Mouse (Mus musculus): Measurements from ENCODE around the gene Kcnd3. TPM values are rescaled to one million over a fixed set of nuclear protein-coding genes. Genes with fewer than 3 reads are reported as not detected.
"Not testable (repeated sequence)": the region's sequence is repeated elsewhere in the genome, so short reads cannot be mapped to it uniquely, and the experiment has no call there.

Gene Kcnd3
- total RNA-seq, 2 experiments from 2014 or later, result 0.20 TPM; not detected in 1

DNA sequence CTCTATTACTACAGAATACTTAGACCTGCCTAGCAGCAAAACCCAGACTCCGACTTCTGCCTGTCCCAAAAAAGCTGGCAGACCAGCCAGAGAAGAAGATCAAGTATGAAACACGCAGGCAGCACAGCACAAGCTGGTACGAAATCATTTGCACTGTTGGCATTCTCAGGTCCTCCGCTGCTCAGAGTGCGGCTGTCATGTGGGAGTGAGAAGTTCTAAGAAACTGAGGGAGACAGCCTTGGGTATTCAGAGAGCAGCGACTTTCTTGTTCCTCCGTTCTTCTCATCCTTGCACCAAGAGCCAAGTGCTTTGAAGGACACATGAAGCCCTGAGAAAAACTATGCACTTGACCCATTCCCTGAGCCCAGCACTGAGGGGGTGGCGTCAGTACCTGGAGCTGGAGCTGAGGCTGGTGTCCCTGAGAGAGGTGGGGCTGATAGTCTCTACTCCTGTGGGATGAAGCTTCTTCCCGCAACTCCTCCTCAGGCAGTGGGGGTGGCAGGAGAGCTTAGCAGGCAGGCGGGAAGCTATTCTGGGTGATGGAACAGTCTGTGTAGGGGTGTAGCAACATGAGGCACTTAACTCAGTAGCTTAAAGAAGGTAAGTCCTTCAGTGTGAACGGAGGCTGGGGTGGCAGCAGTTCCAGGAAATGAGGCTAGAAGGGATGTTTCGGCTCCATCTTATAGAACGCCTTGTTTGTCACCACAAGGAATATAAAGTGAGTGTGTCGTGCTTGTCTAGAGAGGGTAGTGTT is 241.4 kb downstream of the Kcnd3 start:
- intact Hi-C loops (cut with DNase I), result no loop called here
- DNase-seq, result no peak

DNA sequence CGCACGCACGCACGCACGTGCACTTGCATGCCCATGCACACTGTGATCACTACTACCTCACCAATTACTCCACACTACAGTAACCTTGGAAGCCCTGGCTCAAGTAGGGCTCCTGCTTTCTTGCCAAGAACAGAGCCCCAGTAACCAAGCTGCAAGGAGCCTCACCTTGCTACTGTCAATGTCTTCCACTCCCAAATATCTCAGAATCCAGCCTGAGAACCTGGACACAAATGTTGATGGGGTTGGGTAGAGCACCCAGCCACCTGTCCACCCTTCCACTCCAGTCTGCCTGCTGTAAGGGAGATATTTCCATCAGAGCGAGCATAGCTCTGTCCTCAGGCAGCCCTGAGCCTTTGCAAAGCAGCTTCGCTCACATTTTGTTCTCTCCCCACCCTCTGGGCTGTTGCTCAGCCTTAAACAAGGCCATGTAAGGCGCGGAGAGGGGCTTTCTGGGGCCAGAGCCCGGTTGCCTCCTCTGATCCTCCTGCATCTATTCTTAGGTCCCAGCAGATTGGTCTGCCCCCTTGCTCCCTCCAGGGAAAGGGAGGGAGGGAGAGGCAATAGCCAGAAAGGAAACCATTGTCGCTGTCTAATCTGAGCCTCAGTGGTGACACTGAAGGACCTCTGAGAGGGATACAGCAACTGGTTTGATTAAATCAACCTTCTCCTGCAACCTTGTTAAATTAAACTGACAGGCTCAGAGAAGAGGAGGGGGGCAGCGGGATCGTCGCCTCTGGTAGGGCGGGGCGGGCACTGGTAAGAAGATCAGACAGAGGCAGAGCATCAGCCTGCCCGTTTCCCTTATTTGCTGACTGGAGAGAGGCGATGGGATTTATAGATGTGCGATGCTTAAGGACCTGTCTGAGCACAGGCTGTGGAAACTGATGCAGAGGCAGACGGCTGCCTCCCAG is 243.6 kb downstream of the Kcnd3 start:
- DNase-seq, result no peak
- intact Hi-C loops (cut with DNase I), result no loop called here

DNA sequence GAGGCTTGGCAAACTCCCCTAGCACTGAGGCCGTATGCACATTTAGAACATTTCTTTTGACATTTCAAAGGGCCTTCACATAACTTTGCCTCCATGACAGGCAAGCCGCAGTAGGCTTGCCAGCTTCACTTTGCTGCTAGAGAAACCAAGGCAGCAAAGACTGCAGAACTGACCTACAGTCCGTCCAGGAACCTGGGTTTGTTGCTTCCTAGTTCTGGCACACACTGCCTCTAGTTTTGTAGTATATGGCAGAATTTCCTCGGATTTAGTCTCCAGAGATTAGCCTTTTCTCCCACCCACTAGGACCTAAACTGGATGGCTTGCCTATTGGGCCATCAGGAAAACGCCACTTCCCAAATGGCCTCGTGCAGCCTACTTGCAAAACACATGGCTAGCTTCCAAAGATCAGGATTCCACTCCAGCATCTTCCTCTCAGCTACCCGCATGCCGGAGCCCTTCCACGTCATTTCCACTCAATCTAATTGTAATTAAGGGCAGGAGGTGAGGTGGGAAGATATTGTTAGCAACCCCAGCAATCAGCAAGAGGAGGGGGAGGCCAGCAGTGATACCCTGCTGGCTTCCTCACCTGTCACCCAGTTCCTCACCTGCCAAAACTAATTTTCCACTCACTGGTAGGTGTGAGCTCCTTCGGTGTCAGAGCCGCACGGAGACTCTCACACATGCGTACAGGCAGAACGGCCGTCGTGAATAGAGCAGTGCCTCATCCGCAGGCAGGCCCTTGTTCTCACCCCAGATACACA is 244.4 kb downstream of the Kcnd3 start:
- DNase-seq, result no peak

DNA sequence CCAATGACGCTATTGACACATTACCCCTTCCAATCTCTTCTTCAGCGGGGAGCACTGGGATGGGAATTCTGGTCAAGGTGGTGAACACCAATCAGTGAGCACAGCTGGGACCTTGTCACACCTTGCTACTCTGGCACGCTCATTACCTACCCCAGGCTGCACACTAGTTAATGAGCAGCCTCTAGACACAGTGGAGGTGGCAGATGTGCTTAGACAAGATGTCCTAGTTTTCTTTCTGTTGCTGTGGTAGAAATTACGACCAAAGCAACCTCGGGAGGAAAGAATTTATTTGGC is 245.0 kb downstream of the Kcnd3 start:
- DNase-seq, result no peak
- intact Hi-C loops (cut with DNase I), result no loop called here

More for the DNA sequence above, 244.4 kb downstream of the Kcnd3 start:
- intact Hi-C loops (cut with DNase I), result no loop called here

DNA sequence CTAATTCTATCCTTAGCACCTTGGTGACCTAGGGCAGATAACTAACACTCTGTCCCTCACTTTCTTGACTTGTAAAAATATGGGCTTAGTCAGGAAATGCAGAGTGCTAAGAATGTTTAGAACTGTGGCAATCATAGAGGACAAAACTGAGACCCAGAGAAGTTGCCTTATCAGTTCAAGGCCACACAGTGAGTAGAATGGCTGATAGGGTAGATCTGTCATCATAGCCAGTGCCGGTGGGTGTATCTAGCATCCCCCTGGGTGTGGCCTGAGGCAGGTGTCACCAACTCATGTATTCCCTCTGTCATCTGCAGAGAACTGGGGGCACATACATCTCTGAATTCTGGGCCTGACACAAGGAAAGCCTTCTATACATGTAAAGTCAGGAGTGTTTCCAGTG is 246.2 kb downstream of the Kcnd3 start:
- no peak for DNase-seq
- intact Hi-C loops (cut with DNase I), result no loop called here

DNA sequence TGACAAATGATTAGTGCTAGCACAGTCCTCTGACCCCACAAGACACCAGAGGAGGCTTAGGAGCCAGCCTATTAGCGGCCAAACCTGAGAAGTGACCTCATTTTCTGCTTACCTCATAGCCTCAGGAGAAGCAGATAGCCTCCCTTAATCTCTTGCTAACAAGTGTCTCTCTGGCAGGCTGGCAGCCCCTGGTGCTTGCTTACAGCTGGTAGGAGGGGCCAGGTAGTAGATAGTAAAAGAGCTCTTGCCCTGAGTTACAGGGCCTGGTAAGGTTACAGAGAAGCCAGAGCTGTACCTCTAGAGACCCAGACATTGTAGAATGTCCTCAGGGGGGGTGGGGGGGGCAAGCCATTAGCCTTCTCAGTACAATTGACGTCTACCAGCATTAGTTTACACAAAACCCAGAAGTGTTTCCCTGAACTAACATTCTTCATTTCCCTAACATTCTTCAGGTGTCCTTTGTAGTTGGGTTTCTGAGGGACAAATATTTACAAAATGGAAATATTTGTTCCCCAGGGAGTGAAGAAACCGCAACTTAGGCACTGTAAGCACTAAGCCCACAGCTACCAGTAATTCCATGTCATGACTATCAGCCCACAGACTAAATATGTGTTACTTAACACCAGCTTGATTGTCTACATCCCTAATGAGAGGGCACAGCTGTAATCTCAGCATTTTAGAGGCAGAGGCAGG is 247.3 kb downstream of the Kcnd3 start:
- intact Hi-C loops (cut with DNase I), result no loop called here
- DNase-seq, result no peak

DNA sequence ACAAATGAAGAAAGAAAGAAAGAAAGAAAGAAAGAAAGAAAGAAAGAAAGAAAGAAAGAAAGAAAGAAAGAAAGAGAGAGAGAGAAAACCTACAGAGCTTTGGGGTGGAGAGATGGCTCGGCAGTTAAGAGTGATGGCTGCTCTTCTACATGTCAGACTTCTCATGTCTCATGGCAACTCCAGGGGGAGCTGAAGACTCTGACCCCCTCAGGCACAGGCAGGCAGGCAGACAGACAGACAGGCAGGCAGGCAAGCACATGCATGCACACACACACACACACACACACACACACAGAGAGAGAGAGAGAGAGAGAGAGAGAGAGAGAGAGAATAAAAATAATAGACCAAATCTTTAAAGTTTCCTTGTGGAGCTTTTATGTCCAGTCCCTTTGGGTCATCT is 248.7 kb downstream of the Kcnd3 start:
- DNase-seq; intact Hi-C loops (cut with DNase I): not testable (repeated sequence)

DNA sequence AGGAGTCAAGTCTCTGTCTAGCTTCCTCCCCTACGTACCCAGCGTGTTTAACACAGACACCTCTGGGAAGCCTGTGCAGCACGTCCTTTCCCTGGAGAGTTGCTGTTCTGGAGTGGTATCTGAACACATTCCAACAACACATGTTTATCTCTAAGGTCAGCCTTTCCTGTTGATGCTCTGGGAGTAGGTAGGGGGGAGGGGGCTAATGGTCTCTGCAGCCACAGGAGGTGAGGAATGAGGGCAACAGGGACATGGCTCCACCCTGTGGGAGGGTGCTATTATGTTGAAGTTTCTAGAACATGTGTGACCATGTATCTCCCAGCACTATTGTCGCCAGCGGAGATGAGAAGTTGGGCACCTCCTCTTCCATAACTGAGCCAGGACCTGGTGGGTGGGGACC is 249.3 kb downstream of the Kcnd3 start:
- DNase-seq, result peak in 1 of 2 experiments; percentile 20
- intact Hi-C loops (cut with DNase I), result no loop called here

DNA sequence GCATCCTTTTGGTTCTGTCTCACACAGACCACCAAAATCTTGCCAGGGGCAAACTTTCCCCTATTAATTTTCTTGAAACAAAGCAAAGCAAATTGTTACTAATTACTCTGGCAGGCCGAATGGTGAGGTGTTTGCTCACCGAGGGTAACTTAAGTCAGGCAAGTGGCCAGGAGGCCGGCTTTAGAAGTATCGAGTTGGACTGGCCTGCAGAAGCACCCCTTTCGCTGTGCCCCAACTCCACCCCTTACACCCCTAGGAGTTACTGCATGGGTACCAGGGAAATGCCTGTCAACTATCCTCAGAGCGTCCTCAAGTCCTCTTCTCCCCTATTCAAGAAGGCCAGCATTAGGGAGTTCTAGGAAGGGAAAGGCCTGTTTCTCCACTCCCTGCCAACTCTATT is 251.4 kb downstream of the Kcnd3 start:
- intact Hi-C loops (cut with DNase I), result no loop called here

DNA sequence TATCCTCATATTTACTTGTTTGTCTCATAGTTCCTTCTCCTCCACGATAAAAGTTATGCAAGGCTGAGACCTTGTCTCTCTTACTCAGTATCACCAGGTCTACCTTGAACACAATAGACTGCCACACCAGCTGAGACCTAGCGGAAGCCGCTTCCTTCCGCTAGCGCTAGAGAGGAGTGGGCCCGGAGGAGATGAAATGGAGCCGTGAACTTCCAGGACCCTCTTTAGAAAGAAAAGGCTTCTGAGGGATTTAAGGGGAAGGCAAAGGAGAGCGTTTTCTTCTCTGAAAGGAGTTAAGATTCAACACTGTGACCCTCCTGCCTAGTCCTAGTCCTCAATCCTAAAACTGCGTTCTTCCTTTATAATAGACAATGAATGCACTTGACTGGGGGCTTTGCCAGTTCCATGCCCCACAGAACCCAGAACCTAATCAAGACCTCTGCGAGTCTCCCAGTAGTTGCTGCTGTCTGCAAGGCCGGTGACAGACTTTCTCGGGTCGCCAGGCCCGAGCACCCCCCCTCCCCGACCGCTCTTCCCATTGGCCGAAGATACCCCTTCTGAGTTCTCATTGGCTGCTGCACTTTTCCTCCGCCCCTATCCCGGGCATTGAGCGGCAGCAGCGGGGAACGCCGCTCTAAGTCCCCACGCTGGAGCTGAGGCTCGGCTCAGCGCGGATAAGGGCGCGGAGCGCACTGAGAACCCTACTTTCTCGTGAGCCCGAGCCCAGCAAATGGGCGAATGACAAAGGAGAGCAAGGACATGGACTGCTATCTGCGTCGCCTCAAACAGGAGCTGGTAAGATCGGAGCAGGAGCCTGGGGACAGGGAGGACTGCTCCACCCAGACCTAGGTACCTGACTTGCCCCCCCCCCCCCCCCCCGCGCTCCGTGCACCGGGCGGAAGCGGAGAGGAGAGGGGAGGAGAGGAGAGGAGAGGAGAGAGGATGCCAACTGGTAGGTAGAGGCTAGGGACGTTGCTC is 252.2 kb downstream of the Kcnd3 start, which contains the start of gene Inka2:
Inka2 (plus strand) TSS at position 569 of the 978 bp plus-strand sequence.
- peak; percentile 66 to 75 for DNase-seq
- intact Hi-C loops (cut with DNase I), result no loop called here

More for the DNA sequence above, 251.4 kb downstream of the Kcnd3 start:
- DNase-seq, result no peak

DNA sequence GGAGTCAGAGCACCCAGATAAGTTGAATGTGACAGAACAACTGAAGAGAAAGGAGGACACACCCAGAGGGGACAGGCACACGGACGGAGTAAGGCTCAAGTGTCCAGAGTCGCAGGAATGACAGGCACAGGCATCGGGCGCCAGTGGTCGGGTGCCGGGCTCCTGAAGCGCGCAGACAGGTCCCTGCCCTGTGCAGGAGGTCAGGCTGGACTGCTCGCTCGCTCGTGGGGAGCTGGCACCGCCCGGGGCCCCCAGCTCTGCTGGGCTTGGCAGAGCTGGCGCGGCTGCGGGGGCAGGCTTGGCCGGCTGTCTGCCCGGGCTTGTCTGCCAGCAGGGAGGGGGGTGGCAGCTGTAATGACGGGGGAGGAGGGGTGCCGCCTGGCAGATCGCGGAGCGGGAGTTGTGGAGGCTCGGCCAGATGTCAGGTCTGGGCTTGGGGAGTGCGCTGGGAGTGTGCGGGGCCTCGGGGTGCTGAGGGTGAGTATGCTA is 253.0 kb downstream of the Kcnd3 start:
- intact Hi-C loops (cut with DNase I), result no loop called here
- DNase-seq, result peak; percentile 47 to 57

DNA sequence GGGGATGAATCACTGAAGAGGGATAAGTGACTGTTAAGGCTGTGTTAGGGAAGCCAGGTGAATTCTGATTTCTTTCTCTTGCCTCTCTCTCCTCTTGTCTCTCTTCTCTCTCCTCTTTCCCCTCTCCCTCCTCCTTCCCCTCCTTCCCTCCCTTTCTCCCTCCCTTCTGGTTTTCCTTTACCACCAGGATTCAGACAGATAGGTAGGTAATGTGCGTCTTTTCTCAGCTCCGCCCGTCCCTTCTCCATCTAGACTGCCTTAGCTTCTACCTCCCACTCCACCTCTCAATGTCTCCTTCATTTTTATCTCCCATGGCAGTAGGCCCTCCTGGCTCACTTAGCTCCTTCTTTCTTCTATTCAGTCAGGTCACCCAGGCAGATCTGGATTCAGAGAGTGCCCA is 253.4 kb downstream of the Kcnd3 start:
- DNase-seq, result no peak
- intact Hi-C loops (cut with DNase I), result no loop called here

DNA sequence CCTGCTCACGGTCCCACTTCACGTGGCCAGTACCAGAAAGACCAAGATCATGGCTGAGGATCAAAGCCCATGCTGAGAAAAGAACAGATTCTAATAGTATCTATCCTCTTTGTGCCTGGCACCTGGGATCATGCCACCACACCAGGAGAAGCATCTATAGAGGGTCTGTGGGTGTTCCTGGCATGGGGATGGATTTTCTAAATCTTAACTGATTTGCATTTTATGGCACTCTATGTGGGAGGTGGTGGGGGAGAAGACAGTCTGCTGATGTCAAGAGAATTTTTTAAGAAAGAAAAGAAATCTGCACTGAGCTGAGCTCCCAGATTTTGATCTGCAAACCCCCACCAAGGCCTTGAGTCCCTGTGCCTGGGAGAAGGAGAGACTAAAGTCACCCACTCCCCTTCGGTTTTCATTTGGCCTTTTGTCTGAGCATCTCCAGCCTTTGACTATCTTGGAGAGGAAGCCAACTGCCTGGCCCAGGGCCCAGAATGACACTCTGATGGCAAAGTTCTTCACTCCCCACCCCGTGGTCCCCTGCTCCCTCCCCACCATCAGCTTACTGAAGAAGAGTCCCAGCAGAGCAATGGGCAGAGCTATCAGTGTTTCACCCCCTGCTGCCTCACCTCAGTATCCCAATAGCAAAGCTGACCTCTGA is 254.4 kb downstream of the Kcnd3 start:
- intact Hi-C loops (cut with DNase I), result no loop called here
- no peak for DNase-seq

DNA sequence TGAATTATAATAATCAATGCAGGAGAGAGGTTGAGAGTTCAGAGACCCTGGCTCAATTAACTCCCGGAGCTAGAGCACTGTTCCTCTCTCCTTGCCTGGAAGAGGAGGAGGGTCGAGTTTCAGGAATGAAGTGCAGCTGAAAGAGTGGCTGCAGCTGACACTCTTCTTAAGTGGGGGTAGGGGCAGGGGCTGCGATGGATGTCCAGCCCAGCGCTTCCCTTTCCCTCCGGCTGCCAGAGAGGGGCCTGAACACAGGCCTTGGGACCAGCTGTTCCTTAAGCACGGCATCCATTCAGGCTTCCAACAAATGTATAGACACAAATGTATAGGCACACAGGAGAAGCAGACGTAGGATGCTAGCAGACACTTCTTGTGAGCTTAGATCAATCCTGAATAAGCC is 255.5 kb downstream of the Kcnd3 start:
- intact Hi-C loops (cut with DNase I), result no loop called here
- no peak for DNase-seq

DNA sequence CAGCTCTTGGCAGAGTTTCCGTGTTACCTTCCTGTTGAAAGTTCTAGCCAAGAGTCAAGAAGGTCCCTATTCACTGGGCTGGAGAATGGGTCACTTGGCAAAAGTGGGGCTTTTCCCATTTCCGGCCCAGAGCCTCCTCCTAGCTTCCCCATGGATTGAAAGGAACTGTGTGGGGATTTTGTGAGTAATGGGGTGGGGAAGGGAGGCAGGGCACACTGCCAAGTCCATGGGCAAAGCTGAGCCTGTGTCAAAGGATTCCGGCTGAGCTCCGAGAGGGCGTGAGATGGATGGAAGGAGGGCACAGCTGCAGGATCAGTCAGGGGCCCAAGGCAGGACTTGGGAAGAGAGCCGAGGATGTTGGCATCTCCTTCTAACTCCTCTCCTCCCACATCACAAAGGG is 258.1 kb downstream of the Kcnd3 start:
- intact Hi-C loops (cut with DNase I), result no loop called here
- peak in 1 of 2 experiments; percentile 25 for DNase-seq

DNA sequence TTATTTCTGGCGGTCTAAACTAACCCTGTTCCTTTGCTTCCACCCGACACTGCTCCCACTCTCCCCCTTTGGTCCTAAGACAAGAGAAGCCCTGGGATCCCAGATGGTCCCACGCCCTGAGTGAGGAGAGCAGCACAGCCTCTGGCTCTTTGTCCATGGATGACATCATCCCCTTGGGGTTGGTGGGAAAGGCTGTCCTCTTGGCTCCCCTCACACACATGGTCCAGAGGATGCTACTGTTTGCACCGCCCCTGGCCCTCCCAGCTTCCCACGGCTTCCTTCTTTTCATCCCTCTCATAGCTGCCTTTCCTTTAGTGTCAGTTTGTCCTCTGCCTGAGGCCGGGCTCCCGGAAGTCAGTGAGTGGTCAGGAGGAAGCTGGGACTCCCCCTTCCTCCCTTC is 259.6 kb downstream of the Kcnd3 start:
- intact Hi-C loops (cut with DNase I), result no loop called here
- DNase-seq, result peak; percentile 38 to 67

DNA sequence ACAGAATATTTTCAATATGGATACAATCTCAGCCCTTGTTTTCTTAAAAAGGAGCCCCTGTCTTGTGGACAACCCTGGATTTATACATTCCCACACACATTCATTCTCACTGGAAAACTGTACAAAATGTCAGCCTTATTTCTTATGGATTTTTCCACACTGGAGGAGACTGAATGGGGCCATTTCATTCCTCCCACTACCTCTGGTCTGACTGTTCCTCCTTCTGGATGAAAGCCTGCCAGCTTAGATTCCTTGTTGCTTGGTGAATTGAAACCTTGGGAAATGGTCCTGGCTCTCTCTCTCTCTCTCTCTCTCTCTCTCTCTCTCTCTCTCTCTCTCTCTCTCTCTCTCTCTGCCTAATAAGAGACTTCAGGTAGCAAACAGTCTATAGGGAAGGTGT is 260.7 kb downstream of the Kcnd3 start:
- DNase-seq, result no peak
- intact Hi-C loops (cut with DNase I), result no loop called here

DNA sequence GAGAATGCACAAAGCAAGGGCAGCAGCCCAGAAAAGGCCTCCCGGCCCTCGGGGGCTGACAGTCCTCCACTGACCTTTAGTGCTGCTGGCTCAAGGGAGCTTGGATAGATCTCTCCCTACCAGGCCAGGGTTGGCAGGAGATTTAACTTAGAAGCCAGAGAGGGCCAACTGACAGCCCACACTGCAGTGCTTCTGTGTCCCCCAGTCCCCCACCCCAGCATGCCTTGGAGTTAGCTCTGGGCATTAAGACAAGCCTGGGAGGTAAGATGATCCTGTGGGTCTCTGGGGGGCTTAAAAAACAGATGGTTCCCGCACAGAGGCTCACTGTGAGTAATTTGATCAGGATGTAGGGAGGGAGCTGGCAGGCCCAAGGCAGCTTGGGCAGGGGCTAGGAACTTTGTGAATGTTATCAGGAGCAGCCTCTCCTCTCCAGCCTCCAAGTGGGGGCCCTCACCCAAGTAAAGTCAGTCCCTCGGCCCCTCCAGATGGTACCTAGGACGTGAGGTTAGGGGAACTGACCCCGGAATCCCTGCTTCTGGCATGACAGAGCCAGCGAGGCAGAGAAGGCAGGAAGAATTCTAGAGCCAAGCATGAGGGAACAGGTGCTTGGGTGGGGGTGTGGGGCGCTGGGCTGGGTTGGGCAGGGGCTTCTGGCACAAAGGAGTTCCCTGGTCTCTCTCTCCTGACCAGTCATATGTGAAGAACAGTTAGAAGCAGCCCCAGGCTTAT is 262.1 kb downstream of the Kcnd3 start:
- DNase-seq, result peak; percentile 17 to 50
- intact Hi-C loops (cut with DNase I), result no loop called here
